Mouse (Mus musculus) adrenal gland, postnatal 25 days (tissue): ENCODE data around the gene Gm6676. TPM values are rescaled to one million over a fixed set of nuclear protein-coding genes. Genes with fewer than 3 reads are reported as not detected.
A peak's percentile ranks its signal among the peaks of the same experiment; 100 is the strongest.
"Not testable (repeated sequence)": the region's sequence is repeated elsewhere in the genome, so short reads cannot be mapped to it uniquely, and the experiment has no call there.

ENCODE experiments used
- DNase-seq: peaks from one replicate; pipeline ENCODE4 v3.0.0; 2021; ENCODE audit warnings: mixed read lengths
- long read RNA-seq: library from polyadenylated mRNA; stranded (forward); transcript quantifications from one replicate; pipeline ENCODE4 v2.0.0, GENCODE M21; 2021
- total RNA-seq: library from RNA; stranded (reverse); gene quantifications from 2 replicates; pipeline ENCODE4 v1.2.3, GENCODE M21; 2021

The Gm6676 gene
- not detected in 2 replicates for total RNA-seq
- long read RNA-seq: 0 reads

- DNase-seq: not testable (repeated sequence)
These were observed at the start of gene Gm6676 for GRCm38 (mm10) chr14:7125312-7125711. Gene Gm6676, minus strand, starts transcription at chr14:7125412.

DNA sequence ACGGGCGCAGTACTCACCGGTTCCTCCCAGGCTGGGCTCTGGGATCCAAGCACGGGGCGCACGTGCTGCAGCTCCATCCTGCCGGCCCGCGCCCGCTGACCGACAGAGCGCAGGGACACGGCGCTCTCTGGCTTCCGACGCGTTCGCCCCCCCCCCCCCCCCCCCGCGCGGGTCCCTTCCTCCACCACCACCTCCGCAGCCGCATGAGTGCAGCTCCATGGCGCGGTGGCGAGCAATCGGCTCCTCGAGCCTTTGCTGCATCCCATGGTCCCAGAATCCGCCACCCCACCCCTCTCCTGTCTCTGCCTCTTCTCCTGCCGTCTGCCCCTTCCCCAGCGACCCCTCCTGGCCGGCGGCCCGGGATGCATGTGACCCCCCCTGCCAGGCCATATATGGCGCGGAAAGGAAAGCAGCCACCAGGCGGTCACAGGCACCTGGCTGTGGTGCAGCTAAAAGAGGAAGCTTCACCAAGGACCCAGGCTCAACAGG, 49.3 kb upstream of the Gm6676 start, which contains the start of gene Gm3512:
Gene Gm3512 (minus strand): TSS at position 51 of the 489 bp plus-strand sequence.
- DNase-seq: not testable (repeated sequence)

GRCm38 (mm10) chr14:7105124-7105802, 19.9 kb downstream of the Gm6676 start:
- peak; percentile 0 for DNase-seq

GRCm38 (mm10) chr14:7100521-7100920, 24.7 kb downstream of the Gm6676 start, which contains the start of gene Gm3696:
Gene Gm3696, minus strand, starts transcription at chr14:7100621.
- DNase-seq: not testable (repeated sequence)

Other genes starting within 250 kb of the Gm6676 start
- gene Gm3667, start 235.4 kb downstream of the Gm6676 start, total RNA-seq: 0.18 TPM in 1 of 2 replicates, not detected in the other
- not detected in 2 replicates for gene Gm6356, start 151.6 kb downstream of the Gm6676 start, total RNA-seq
- not detected in 2 replicates for gene Gm10406, start 98.0 kb downstream of the Gm6676 start, total RNA-seq
- not detected in 2 replicates for gene Gm3685, start 80.4 kb downstream of the Gm6676 start, total RNA-seq
- 0.79 TPM in 1 of 2 replicates, not detected in the other for gene Gm3696, start 24.8 kb downstream of the Gm6676 start, total RNA-seq
- gene Gm3512, start 49.1 kb upstream of the Gm6676 start, total RNA-seq: 0.52 and 0.71 TPM in 2 replicates
- gene Gm16434, start 69.1 kb upstream of the Gm6676 start, total RNA-seq: not detected in 2 replicates
- not detected in 2 replicates for gene Gm3727, start 139.3 kb upstream of the Gm6676 start, total RNA-seq
- gene Gm3739, start 189.6 kb upstream of the Gm6676 start, total RNA-seq: 0.18 TPM in 1 of 2 replicates, not detected in the other
- not detected in 2 replicates for gene Gm5797, start 207.0 kb upstream of the Gm6676 start, total RNA-seq
- not detected in 2 replicates for gene Gm8374, start 239.7 kb upstream of the Gm6676 start, total RNA-seq